Mouse (Mus musculus) E14TG2a.4 (cell line): ENCODE data around the gene Slc9a9.

Experiments
- CTCF ChIP-seq: conservative IDR thresholded peaks from 2 replicates; pipeline ENCODE4 v1.5.1; 2014; ENCODE audit warnings: low read length
- POU5F1 ChIP-seq: IDR thresholded peaks from 2 replicates; pipeline ENCODE4 v1.6.1; 2014; ENCODE audit warnings: low read length, borderline replicate concordance

- TF ChIP-seq CTCF (no peak), POU5F1 (no peak)
Observed at GRCm38 (mm10) chr9:94922062-94922461, 252.4 kb downstream of the Slc9a9 start.
